ENCODE assay signal across 11 mouse cellular contexts in the genomic region with DNA sequence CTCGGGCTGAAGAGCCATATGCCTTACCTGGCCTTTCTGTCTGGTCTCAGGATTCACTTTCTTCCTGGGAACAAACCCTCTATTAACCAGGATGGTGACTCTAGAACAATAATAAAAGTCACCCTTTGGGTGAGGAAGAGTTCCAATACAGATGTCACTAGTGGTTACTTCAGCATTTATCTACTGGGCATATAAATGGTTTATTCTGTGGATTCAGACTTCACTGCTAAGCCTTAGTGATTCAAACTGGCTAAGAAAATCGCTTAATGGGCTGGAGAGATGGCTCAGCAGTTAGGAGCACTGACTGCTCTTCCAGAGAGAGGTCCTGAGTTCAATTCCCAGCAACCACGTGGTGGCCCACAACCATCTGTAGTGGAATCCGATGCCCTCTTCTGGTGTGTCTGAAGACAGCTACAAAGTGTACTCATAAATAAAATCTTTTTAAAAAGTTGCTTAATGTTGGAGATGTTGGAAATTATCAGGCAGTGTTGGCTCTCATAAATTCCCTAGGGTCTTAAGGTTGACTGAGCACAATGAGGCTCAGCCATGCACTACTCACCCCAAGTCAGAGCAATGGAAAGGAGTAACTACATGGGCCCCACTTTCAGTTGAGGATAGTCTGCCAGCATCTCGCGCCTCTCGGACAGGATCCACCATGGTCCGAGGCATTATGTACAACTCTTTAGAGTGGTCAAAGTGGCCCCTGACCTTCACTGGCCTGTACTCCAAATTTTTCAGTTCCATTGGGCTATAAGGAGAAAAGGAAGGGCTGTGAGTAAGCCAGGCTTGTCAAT. TPM values are rescaled to one million over a fixed set of nuclear protein-coding genes. Genes with fewer than 3 reads are reported as not detected.
A peak's percentile ranks its signal among the peaks of the same experiment; 100 is the strongest.
DNase-seq lines count a peak whose midpoint lies in the region; ATAC-seq and TF ChIP-seq lines count a peak whose summit lies in the region.
"Had no signal": no experiment of that assay in that cellular context is flagged by ENCODE, and none has a peak within 500 bp of the region (broad histone marks: within the 10 kb centered on the region; RNA-seq: fewer than 3 reads in every experiment).

No protein-coding gene starts in this region.

- no peaks in the 10 kb centered on the region for H3K9me3 ChIP-seq in heart, embryonic 10.5 days
- no peaks in the 10 kb centered on the region for H3K9me3 ChIP-seq in megakaryocyte, embryonic 14.5 days
- H3K9me3 ChIP-seq in hindbrain, embryonic 15.5 days, result no peaks in the 10 kb centered on the region
- H3K9me3 ChIP-seq: heart, embryonic 12.5 days had no signal

- H3ac ChIP-seq in myocyte (ENCODE audit: control insufficient read depth, insufficient read length), result no peak overlapping the region

- H3K4me3 ChIP-seq in heart, embryonic 10.5 days, result peak overlapping the region; percentile 76; the same call in 1 of the 2 replicates
- peak overlapping the region; percentile 35 for H3K4me3 ChIP-seq in megakaryocyte, embryonic 14.5 days (replicated peaks)
- no peak overlapping the region for H3K4me3 ChIP-seq in hindbrain, embryonic 15.5 days
- peak overlapping the region; percentile 91 for H3K4me3 ChIP-seq in myocyte

- DNase-seq in heart, embryonic 10.5 days (ENCODE audit: low spot score), result no peak
- no peak for DNase-seq in heart, adult 11 months
- DNase-seq in adrenal gland, postnatal 4 days (ENCODE audit: low spot score in 2 of 2), result no peak
- DNase-seq in urinary bladder, adult 18-20 months (ENCODE audit: low spot score in 2 of 2), result no peak
- DNase-seq: kidney, adult 8-10 months; lung, postnatal 4 days had no signal

- H3K4me2 ChIP-seq in hindbrain, embryonic 15.5 days, result peak overlapping the region; percentile 94; the same call in 1 of the 2 replicates
- peak overlapping the region; percentile 89 for H3K4me2 ChIP-seq in myocyte (ENCODE audit: low read depth)

- no peak overlapping the region for H3K27ac ChIP-seq in heart, embryonic 10.5 days
- no peak overlapping the region for H3K27ac ChIP-seq in hindbrain, embryonic 15.5 days (replicated peaks)

- H3K27me3 ChIP-seq in heart, embryonic 10.5 days (ENCODE audit: insufficient read depth, poor library complexity, severe bottlenecking), result no peaks in the 10 kb centered on the region
- no peaks in the 10 kb centered on the region for H3K27me3 ChIP-seq in megakaryocyte, embryonic 14.5 days (replicated peaks)
- H3K27me3 ChIP-seq in hindbrain, embryonic 15.5 days, result no peaks in the 10 kb centered on the region
- H3K27me3 ChIP-seq in myocyte (ENCODE audit: control insufficient read depth, insufficient read depth, insufficient read length), result no peaks in the 10 kb centered on the region
- H3K27me3 ChIP-seq: heart, embryonic 12.5 days had no signal

- peaks cover 52% of the 10 kb centered on the region for H3K36me3 ChIP-seq in heart, embryonic 10.5 days
- H3K36me3 ChIP-seq in megakaryocyte, embryonic 14.5 days (replicated peaks; ENCODE audit: low read length), result peaks cover 62% of the 10 kb centered on the region
- H3K36me3 ChIP-seq in hindbrain, embryonic 15.5 days, result peaks cover 42% of the 10 kb centered on the region
- H3K36me3 ChIP-seq in myocyte (ENCODE audit: control insufficient read depth, insufficient read depth), result peaks cover 36% of the 10 kb centered on the region

- H3K79me2 ChIP-seq in myocyte (ENCODE audit: control insufficient read depth, insufficient read depth), result peaks cover 62% of the 10 kb centered on the region

- TF ChIP-seq POLR2A in myocyte (IDR thresholded peaks at IDR 0.05; ENCODE audit: insufficient read length, low read depth), result peak; percentile 39

- WGBS in heart, embryonic 10.5 days, result 61% methylated on average over 8 of the region's 8 CpGs
- 63% methylated on average over 8 of the region's 8 CpGs for WGBS in hindbrain, embryonic 15.5 days

- peaks cover 41% of the 10 kb centered on the region for H3K4me1 ChIP-seq in heart, embryonic 10.5 days
- peaks cover 87% of the 10 kb centered on the region for H3K4me1 ChIP-seq in megakaryocyte, embryonic 14.5 days
- peaks cover 54% of the 10 kb centered on the region for H3K4me1 ChIP-seq in hindbrain, embryonic 15.5 days (replicated peaks)

- no peak for ATAC-seq in megakaryocyte, adult 5-6 weeks (ENCODE audit: poor library complexity, severe bottlenecking)
- no peak for ATAC-seq in hindbrain, embryonic 15.5 days (ENCODE audit: low FRiP score, low read depth)

- H3K9ac ChIP-seq in hindbrain, embryonic 15.5 days, result no peak overlapping the region

TF ChIP-seq in myocyte, 11 proteins besides CTCF, POLR2A, EP300 and RAD21:
- TF ChIP-seq SRF (IDR thresholded peaks at IDR 0.05; ENCODE audit: control insufficient read depth, insufficient read length, low read depth), result no peak
- TF ChIP-seq USF1 (IDR thresholded peaks at IDR 0.05; ENCODE audit: low read depth), result peak; percentile 35
- peak; percentile 87 for TF ChIP-seq POLR2AphosphoS2 (IDR thresholded peaks at IDR 0.05; ENCODE audit: insufficient read length, low read depth)
TF ChIP-seq in myocyte: peak in this region for 2.

RNA-seq across cellular contexts. Expression of gene Surf2, which starts 1.8 kb away (rescaled TPM):
- 39.9 and 45.7 TPM in 2 replicates for polyA plus RNA-seq in heart, embryonic 10.5 days (2016; fragmentation: Nextera tagmentation; extraction: Ambion mirVana)
- polyA plus RNA-seq in megakaryocyte, embryonic 14.5 days (2012; ENCODE audit: insufficient read depth, low replicate concordance), result 3.6 and 5.9 TPM in 2 replicates
- 31.3 and 35.6 TPM in 2 replicates for total RNA-seq in megakaryocyte, adult 5-6 weeks (2015)
- 34.0 and 34.5 TPM in 2 replicates for total RNA-seq in megakaryocyte, adult 5-6 weeks (2017)
- 56.9 and 57.2 TPM in 2 replicates for polyA plus RNA-seq in hindbrain, embryonic 15.5 days (2015; fragmentation: Nextera tagmentation; extraction: Ambion mirVana)
- polyA plus RNA-seq in myocyte (2012; fragmentation: generic; extraction: Trizol), result 34.9 TPM
- 10 to 100 TPM; 42.6 to 43.6 TPM for total RNA-seq in adrenal gland, postnatal 4 days (2021)

RNA-seq across cellular contexts. Expression of gene Surf1, which starts 2.0 kb away (rescaled TPM):
- polyA plus RNA-seq in heart, embryonic 10.5 days (2016; fragmentation: Nextera tagmentation; extraction: Ambion mirVana), result 40.9 and 45.6 TPM in 2 replicates
- polyA plus RNA-seq in megakaryocyte, embryonic 14.5 days (2012; ENCODE audit: insufficient read depth, low replicate concordance), result 14.4 and 22.6 TPM in 2 replicates
- total RNA-seq in megakaryocyte, adult 5-6 weeks (2015), result 102 and 106 TPM in 2 replicates
- total RNA-seq in megakaryocyte, adult 5-6 weeks (2017), result 61.3 and 77.4 TPM in 2 replicates
- 84.8 and 87.1 TPM in 2 replicates for polyA plus RNA-seq in hindbrain, embryonic 15.5 days (2015; fragmentation: Nextera tagmentation; extraction: Ambion mirVana)
- polyA plus RNA-seq in myocyte (2012; fragmentation: generic; extraction: Trizol), result 53.8 TPM
- 100 to 1,000 TPM in 1 of 2 experiments, 10 to 100 TPM in 1; 90.9 to 103 TPM for total RNA-seq in adrenal gland, postnatal 4 days (2021)

RNA-seq across cellular contexts. Expression of gene Rpl7a, which starts 3.8 kb away (rescaled TPM):
- polyA plus RNA-seq in heart, embryonic 10.5 days (2016; fragmentation: Nextera tagmentation; extraction: Ambion mirVana), result 425 and 513 TPM in 2 replicates
- 873 and 5,014 TPM in 2 replicates for polyA plus RNA-seq in megakaryocyte, embryonic 14.5 days (2012; ENCODE audit: insufficient read depth, low replicate concordance)
- 1,352 and 1,498 TPM in 2 replicates for total RNA-seq in megakaryocyte, adult 5-6 weeks (2015)
- total RNA-seq in megakaryocyte, adult 5-6 weeks (2017), result 1,113 and 1,311 TPM in 2 replicates
- polyA plus RNA-seq in hindbrain, embryonic 15.5 days (2015; fragmentation: Nextera tagmentation; extraction: Ambion mirVana), result 390 and 399 TPM in 2 replicates
- 2,027 TPM for polyA plus RNA-seq in myocyte (2012; fragmentation: generic; extraction: Trizol)
- total RNA-seq in adrenal gland, postnatal 4 days (2021), result 100 to 1,000 TPM; 585 to 598 TPM

RNA-seq across cellular contexts. Expression of gene Med22, which starts 3.9 kb away (rescaled TPM):
- 40.7 and 55.0 TPM in 2 replicates for polyA plus RNA-seq in heart, embryonic 10.5 days (2016; fragmentation: Nextera tagmentation; extraction: Ambion mirVana)
- polyA plus RNA-seq in megakaryocyte, embryonic 14.5 days (2012; ENCODE audit: insufficient read depth, low replicate concordance), result 29.1 and 39.9 TPM in 2 replicates
- total RNA-seq in megakaryocyte, adult 5-6 weeks (2015), result 5.6 and 7.2 TPM in 2 replicates
- total RNA-seq in megakaryocyte, adult 5-6 weeks (2017), result 10.9 and 12.7 TPM in 2 replicates
- 126 TPM in 2 replicates for polyA plus RNA-seq in hindbrain, embryonic 15.5 days (2015; fragmentation: Nextera tagmentation; extraction: Ambion mirVana)
- 38.6 TPM for polyA plus RNA-seq in myocyte (2012; fragmentation: generic; extraction: Trizol)
- 10 to 100 TPM; 61.2 to 65.8 TPM for total RNA-seq in adrenal gland, postnatal 4 days (2021)

RNA-seq across cellular contexts. Expression of gene Surf6, which starts 11.7 kb away (rescaled TPM):
- polyA plus RNA-seq in heart, embryonic 10.5 days (2016; fragmentation: Nextera tagmentation; extraction: Ambion mirVana), result 18.7 and 24.2 TPM in 2 replicates
- polyA plus RNA-seq in megakaryocyte, embryonic 14.5 days (2012; ENCODE audit: insufficient read depth, low replicate concordance), result 6.2 and 13.6 TPM in 2 replicates
- 8.9 and 9.2 TPM in 2 replicates for total RNA-seq in megakaryocyte, adult 5-6 weeks (2015)
- 20.7 and 27.9 TPM in 2 replicates for total RNA-seq in megakaryocyte, adult 5-6 weeks (2017)
- polyA plus RNA-seq in hindbrain, embryonic 15.5 days (2015; fragmentation: Nextera tagmentation; extraction: Ambion mirVana), result 28.9 and 31.2 TPM in 2 replicates
- 16.7 TPM for polyA plus RNA-seq in myocyte (2012; fragmentation: generic; extraction: Trizol)
- total RNA-seq in adrenal gland, postnatal 4 days (2021), result 10 to 100 TPM; 31.1 to 31.7 TPM
